ENCODE assay signal across 8 mouse cellular contexts in the genomic region with DNA sequence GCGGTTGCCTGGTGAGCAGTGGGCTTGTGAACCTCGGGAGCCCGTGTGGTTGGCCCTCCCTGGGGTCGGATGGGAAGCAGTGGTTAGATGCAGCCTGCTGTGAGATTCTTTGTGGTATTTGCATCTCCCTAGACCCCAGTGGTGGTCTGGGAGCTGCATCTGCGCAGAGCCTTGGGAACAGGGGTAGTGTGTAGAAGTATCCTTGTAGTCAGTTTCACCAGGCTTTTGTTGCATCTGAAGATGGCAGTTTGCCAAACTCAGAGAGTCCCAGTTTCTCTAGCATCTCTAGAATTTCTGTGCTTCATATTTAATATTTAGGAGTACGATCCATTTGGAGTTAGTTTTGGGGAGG. TPM values are rescaled to one million over a fixed set of nuclear protein-coding genes. Genes with fewer than 3 reads are reported as not detected.
DNase-seq lines count a peak whose midpoint lies in the region; ATAC-seq and TF ChIP-seq lines count a peak whose summit lies in the region.

No protein-coding gene starts in this region.

- H3K27ac ChIP-seq in heart, postnatal 0 days (ENCODE audit: low read depth), result peak overlapping the region; percentile 70
- H3K27ac ChIP-seq in bone marrow, adult 2 months (ENCODE audit: control insufficient read depth, insufficient read depth, low read depth, low read length, poor library complexity), result no peak overlapping the region
- peak overlapping the region; percentile 83 for H3K27ac ChIP-seq in hindbrain, embryonic 12.5 days
- H3K27ac ChIP-seq in midbrain, embryonic 12.5 days (replicated peaks), result peak overlapping the region; percentile 85

- H3K36me3 ChIP-seq in heart, postnatal 0 days (replicated peaks; ENCODE audit: control insufficient read depth, insufficient read depth, low read length), result no peaks in the 10 kb centered on the region
- peaks cover 24% of the 10 kb centered on the region for H3K36me3 ChIP-seq in hindbrain, embryonic 12.5 days
- peaks cover 24% of the 10 kb centered on the region for H3K36me3 ChIP-seq in midbrain, embryonic 12.5 days

- H3K4me2 ChIP-seq in heart, postnatal 0 days (ENCODE audit: low read depth, low read length), result peak overlapping the region; percentile 82
- H3K4me2 ChIP-seq in hindbrain, embryonic 12.5 days (replicated peaks), result peak overlapping the region; percentile 57
- H3K4me2 ChIP-seq in midbrain, embryonic 12.5 days (replicated peaks), result peak overlapping the region; percentile 65

- TF ChIP-seq EP300 in heart, postnatal 0 days (IDR thresholded peaks at IDR 0.05; ENCODE audit: low read depth), result no peak

- ATAC-seq in heart, postnatal 0 days (ENCODE audit: insufficient read depth, low read depth), result peak; percentile 59
- ATAC-seq in hindbrain, embryonic 12.5 days (ENCODE audit: low FRiP score), result peak; percentile 92
- peak; percentile 91 for ATAC-seq in midbrain, embryonic 12.5 days (ENCODE audit: low FRiP score, low read depth)

- peak overlapping the region; percentile 72 for H3K9ac ChIP-seq in heart, postnatal 0 days (replicated peaks; ENCODE audit: low read depth, low read length)
- H3K9ac ChIP-seq in hindbrain, embryonic 12.5 days, result peak overlapping the region; percentile 77
- peak overlapping the region; percentile 77 for H3K9ac ChIP-seq in midbrain, embryonic 12.5 days (replicated peaks)

- TF ChIP-seq POLR2A in bone marrow, adult 2 months (IDR thresholded peaks at IDR 0.05; ENCODE audit: borderline replicate concordance, control insufficient read depth, low read depth, low read length), result no peak

- 0 out of 2 replicates have a peak, but pooled peaks cover 4% of the 10 kb centered on the region for H3K4me1 ChIP-seq in heart, postnatal 0 days (ENCODE audit: control insufficient read depth, insufficient read depth)
- no peaks in the 10 kb centered on the region; the same call in 1 of the 2 replicates for H3K4me1 ChIP-seq in bone marrow, adult 2 months (ENCODE audit: control insufficient read depth, insufficient read depth, low read length)
- H3K4me1 ChIP-seq in hindbrain, embryonic 12.5 days, result peaks cover 6% of the 10 kb centered on the region; the same call in 1 of the 2 replicates
- peaks cover 11% of the 10 kb centered on the region; the same call in 1 of the 2 replicates for H3K4me1 ChIP-seq in midbrain, embryonic 12.5 days

- DNase-seq in heart, postnatal 0 days (ENCODE audit: low spot score), result no peak
- no peak for DNase-seq in heart, adult 18-20 months
- no peak for DNase-seq in thymus, postnatal 25 days
- no peak for DNase-seq in adrenal gland, adult (ENCODE audit: inconsistent age in 2 of 2, low spot score in 1 of 2)
- no peak for DNase-seq in cerebellum, postnatal 10 days

- H3K9me3 ChIP-seq in heart, postnatal 0 days (replicated peaks; ENCODE audit: control insufficient read depth, low read length), result no peaks in the 10 kb centered on the region
- H3K9me3 ChIP-seq in hindbrain, embryonic 12.5 days (replicated peaks), result peaks cover 9% of the 10 kb centered on the region; the same call in 1 of the 2 replicates
- H3K9me3 ChIP-seq in midbrain, embryonic 12.5 days, result peaks cover 9% of the 10 kb centered on the region; the same call in 1 of the 2 replicates

- peak overlapping the region; percentile 71 for H3K4me3 ChIP-seq in heart, postnatal 0 days (ENCODE audit: low read depth, low read length)
- H3K4me3 ChIP-seq in bone marrow, adult 2 months (replicated peaks; ENCODE audit: control insufficient read depth, low read depth, low read length), result peak overlapping the region; percentile 63
- H3K4me3 ChIP-seq in hindbrain, embryonic 12.5 days, result peak overlapping the region; percentile 57
- peak overlapping the region; percentile 68 for H3K4me3 ChIP-seq in midbrain, embryonic 12.5 days

- no peaks in the 10 kb centered on the region for H3K27me3 ChIP-seq in heart, postnatal 0 days (ENCODE audit: control insufficient read depth, insufficient read depth, low read length)
- H3K27me3 ChIP-seq in hindbrain, embryonic 12.5 days, result no peaks in the 10 kb centered on the region
- no peaks in the 10 kb centered on the region for H3K27me3 ChIP-seq in midbrain, embryonic 12.5 days

- no peak for TF ChIP-seq CTCF in heart, postnatal 0 days (IDR thresholded peaks at IDR 0.05; ENCODE audit: low read depth)
- TF ChIP-seq CTCF in bone marrow, adult 2 months (IDR thresholded peaks at IDR 0.05; ENCODE audit: control insufficient read depth, insufficient read depth, low read length), result no peak

- 19% methylated on average over 6 of the region's 6 CpGs for WGBS in heart, postnatal 0 days
- WGBS in bone marrow, adult 2 months, result 14% methylated on average over 6 of the region's 6 CpGs
- 13% methylated on average over 6 of the region's 6 CpGs for WGBS in hindbrain, embryonic 12.5 days
- WGBS in midbrain, embryonic 12.5 days, result 16% methylated on average over 6 of the region's 6 CpGs

RNA-seq across cellular contexts. Expression of a gene that starts 0.3 kb away (rescaled TPM):
- total RNA-seq in heart, postnatal 0 days (2014; rRNA removed; ENCODE audit: low replicate concordance), result 4.9 TPM in 1 of 2 replicates, not detected in the other
- polyA plus RNA-seq in heart, postnatal 0 days (2015; fragmentation: Nextera tagmentation; extraction: Ambion mirVana), result 2.1 and 2.5 TPM in 2 replicates
- total RNA-seq in heart, adult 18-20 months (2021), result 1 to 10 TPM in 1 of 2 experiments, under 1 TPM in 1; 0.74 to 1.2 TPM
- polyA plus RNA-seq in bone marrow, adult 2 months (2011; ENCODE audit: insufficient read depth, insufficient read length, low replicate concordance, missing spikeins), result 5.0 and 5.6 TPM in 2 replicates
- 9.5 and 10.8 TPM in 2 replicates for polyA plus RNA-seq in hindbrain, embryonic 12.5 days (2016; fragmentation: Nextera tagmentation; extraction: Ambion mirVana)
- 10.8 and 12.4 TPM in 2 replicates for polyA plus RNA-seq in midbrain, embryonic 12.5 days (2016; fragmentation: Nextera tagmentation; extraction: Ambion mirVana)
